Mouse (Mus musculus) ovary, adult 2 months (tissue): ENCODE results near the gene Fam204a. TPM values are rescaled to one million over a fixed set of nuclear protein-coding genes. Genes with fewer than 3 reads are reported as not detected.

Source experiments
- polyA plus RNA-seq: library from polyadenylated mRNA; depleted of rRNA; stranded (reverse); fragments of >200 nt; gene quantifications from 2 replicates; pipeline ENCODE4 v1.2.3, GENCODE M21; 2012; rRNA removed

Fam204a gene
- 7.2 and 13.5 TPM in 2 replicates for polyA plus RNA-seq

DNA sequence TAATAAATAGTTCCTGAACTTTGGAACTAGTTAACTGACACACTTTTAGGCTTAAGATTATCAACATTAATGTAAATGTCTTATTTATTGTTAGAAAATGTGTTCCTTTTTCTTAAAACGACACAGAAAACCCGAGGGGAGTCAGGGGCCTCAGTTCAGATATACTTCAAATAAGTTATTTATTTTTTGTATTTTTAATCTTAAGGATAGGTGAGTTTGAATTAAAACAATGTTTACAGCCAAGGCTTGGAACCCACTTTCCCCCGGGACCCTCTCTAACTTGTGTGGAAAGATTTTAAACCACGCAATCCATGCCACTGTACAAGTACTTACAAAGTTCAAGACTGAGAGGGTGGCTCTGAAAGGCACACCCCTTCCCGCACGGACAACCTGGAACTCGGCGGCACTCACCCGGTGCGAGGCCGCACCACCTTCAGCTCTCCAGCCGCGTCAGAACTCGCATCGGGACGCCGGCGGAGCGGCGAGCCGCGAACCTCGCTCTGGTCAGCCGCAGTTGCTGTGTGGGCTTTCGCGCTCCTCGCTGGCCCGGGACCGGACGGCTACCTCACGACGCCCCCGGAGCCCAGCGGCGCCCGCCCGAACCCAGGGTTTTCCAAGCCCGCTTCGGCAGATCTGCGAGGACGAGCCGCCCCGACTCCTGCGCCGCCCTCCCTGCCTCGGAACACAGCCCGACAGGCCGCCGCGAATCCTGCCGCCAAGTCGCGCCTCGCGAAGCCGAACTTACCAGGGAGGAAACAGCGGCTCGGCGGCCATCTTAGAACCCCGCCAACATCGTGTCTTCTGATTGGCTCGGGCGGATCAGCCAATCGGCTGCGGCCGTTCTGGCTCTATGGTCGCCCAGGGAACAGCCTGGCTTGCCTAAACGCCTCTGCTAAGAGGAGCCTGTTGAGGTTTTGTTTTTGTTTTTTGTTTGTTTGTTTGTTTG, at the start of gene Fam204a:
TSS of gene Fam204a (minus strand) at position 803 of the 946 bp plus-strand sequence.

Other genes with a start within 250 kb of the Fam204a start
- not detected in 2 replicates for gene Prlhr, start 241.6 kb upstream of the Fam204a start, polyA plus RNA-seq